Mouse (Mus musculus) megakaryocyte, embryonic 14.5 days (primary cell): ENCODE data around the gene Rere. TPM values are rescaled to one million over a fixed set of nuclear protein-coding genes. Genes with fewer than 3 reads are reported as not detected.

ENCODE experiments used
- H3K27me3 ChIP-seq: replicated peaks from 2 replicates; pipeline ENCODE3; 2012; ENCODE audit warnings: inconsistent platforms
- H3K36me3 ChIP-seq: replicated peaks from 2 replicates; pipeline ENCODE3; 2012; ENCODE audit warnings: low read length, inconsistent platforms, mixed read lengths
- H3K4me1 ChIP-seq: 2 replicates; pipeline ENCODE4 v1.6.1; 2012; ENCODE audit warnings: inconsistent platforms
- H3K4me3 ChIP-seq: replicated peaks from 2 replicates; pipeline ENCODE3; 2012; ENCODE audit warnings: moderate library complexity, mild to moderate bottlenecking, inconsistent platforms
- H3K9me3 ChIP-seq: 2 replicates; pipeline ENCODE4 v1.6.1; 2012; ENCODE audit warnings: inconsistent platforms
- FLI1 ChIP-seq: IDR thresholded peaks from 2 replicates; pipeline ENCODE4 v1.6.1; 2012; ENCODE audit warnings: low read length, inconsistent platforms, mixed read lengths
- GATA1 ChIP-seq: IDR thresholded peaks from 3 replicates; pipeline ENCODE4 v1.6.1; 2012; ENCODE audit warnings: mixed read lengths, low read length, inconsistent platforms, borderline replicate concordance
- polyA plus RNA-seq: library from polyadenylated mRNA; stranded (reverse); fragments of >175 nt; gene quantifications from 2 replicates; pipeline ENCODE4 v1.2.3, GENCODE M21; 2012; ENCODE audit warnings: low replicate concordance; ENCODE audit not compliant: insufficient read depth

The Rere gene
- polyA plus RNA-seq, 1 experiment: 39.0 TPM

DNA sequence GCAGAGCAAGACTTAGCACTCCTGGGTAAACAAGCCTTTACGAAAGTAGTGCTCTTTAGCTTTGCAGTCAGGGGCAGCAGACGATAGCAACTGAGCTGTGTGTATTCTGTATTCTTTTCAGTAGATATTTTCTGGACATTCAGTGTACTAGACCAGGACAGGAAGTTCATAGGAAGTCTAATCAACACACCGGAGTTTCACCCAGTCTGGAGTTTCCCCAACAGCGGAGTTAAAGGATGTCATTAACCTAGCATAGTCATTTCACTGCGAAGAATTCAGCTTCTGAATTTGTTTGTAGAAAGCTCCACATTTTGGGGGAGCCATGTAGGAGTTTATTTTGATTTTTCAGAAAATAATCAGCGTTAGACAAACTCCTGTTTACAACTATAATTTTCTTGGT, 125.4 kb downstream of the Rere start:
- Histone ChIP-seq H3K4me1 (peaks cover 91% of the 10 kb centered on the region), H3K4me3 (peak overlapping the region; percentile 46), H3K9me3 (no peaks in the 10 kb centered on the region), H3K27me3 (no peaks in the 10 kb centered on the region), H3K36me3 (peaks cover 52% of the 10 kb centered on the region)
- TF ChIP-seq FLI1 (no peak), GATA1 (no peak)

DNA sequence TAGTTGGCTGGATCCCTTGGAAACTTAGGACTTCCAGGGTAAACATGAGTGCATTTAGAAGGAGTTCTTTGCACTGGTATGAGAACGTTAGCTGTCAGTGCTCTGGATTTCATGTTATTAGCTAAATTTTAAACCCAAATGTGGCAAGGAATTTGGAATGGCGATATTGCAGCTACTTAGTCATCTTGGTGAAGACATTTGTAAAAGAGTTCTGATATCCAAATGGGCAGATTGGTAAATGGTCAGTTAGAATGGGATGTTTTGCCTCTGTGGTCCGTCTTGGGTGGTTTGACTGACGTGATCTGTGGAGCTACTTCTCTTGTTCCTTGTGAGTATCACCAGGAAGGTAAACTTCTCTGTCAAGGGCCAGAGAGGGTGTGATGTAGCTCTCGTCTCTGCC, 132.8 kb downstream of the Rere start:
- no peaks in the 10 kb centered on the region for H3K27me3 ChIP-seq

GRCm38 (mm10) chr4:150414759-150415158, 133.3 kb downstream of the Rere start:
- TF ChIP-seq FLI1 (no peak), GATA1 (no peak)
- no peaks in the 10 kb centered on the region for H3K9me3 ChIP-seq
- no peaks in the 10 kb centered on the region for H3K27me3 ChIP-seq
- no peak overlapping the region for H3K4me3 ChIP-seq
- H3K36me3 ChIP-seq: peaks cover 65% of the 10 kb centered on the region
- H3K4me1 ChIP-seq: peaks cover 76% of the 10 kb centered on the region

More for the DNA sequence above, 132.8 kb downstream of the Rere start:
- Histone ChIP-seq H3K4me1 (peaks cover 76% of the 10 kb centered on the region), H3K36me3 (peaks cover 69% of the 10 kb centered on the region), H3K9me3 (no peaks in the 10 kb centered on the region), H3K4me3 (no peak overlapping the region)
- TF ChIP-seq GATA1 (no peak), FLI1 (no peak)

DNA sequence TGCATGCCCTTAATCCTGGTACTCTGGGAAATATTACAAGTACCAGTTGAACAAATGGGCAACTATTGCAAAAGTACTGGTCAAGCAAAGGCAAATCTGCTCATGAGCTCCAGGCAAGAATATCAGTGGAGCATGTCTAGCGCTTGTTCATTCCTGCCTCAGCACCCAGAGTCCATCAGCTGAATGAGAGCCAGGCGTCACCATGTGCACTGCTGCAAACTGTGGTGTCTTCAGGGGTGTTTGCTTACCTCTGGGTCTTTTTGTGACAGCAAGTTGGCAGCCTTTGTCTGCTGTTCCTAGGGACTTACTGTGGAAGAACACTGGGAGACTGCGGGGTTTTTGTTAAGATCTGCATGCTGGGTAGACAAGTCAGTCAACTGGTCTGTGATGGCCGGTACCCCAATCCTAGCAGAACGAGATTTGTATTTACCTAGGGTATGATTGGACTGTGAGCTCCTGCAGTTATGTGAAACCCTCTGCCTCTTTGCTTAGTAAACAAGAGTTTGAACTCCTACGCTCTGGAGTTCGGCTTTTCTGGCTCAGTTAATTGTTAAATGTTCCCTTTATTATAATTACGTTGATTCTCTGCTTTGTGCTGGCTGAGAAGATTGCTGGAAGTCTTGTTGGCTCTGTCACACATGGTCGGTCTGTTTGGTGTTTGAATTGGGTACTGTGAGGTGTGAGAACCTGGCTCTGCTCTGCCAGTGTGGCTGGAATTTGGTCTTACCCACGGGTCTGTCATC, 134.0 kb downstream of the Rere start:
- TF ChIP-seq FLI1 (no peak), GATA1 (no peak)
- Histone ChIP-seq H3K4me3 (no peak overlapping the region), H3K9me3 (no peaks in the 10 kb centered on the region), H3K27me3 (no peaks in the 10 kb centered on the region), H3K4me1 (peaks cover 78% of the 10 kb centered on the region), H3K36me3 (peaks cover 61% of the 10 kb centered on the region)

GRCm38 (mm10) chr4:150420576-150421263, 139.3 kb downstream of the Rere start:
- no peaks in the 10 kb centered on the region for H3K9me3 ChIP-seq
- H3K36me3 ChIP-seq: peaks cover 53% of the 10 kb centered on the region

DNA sequence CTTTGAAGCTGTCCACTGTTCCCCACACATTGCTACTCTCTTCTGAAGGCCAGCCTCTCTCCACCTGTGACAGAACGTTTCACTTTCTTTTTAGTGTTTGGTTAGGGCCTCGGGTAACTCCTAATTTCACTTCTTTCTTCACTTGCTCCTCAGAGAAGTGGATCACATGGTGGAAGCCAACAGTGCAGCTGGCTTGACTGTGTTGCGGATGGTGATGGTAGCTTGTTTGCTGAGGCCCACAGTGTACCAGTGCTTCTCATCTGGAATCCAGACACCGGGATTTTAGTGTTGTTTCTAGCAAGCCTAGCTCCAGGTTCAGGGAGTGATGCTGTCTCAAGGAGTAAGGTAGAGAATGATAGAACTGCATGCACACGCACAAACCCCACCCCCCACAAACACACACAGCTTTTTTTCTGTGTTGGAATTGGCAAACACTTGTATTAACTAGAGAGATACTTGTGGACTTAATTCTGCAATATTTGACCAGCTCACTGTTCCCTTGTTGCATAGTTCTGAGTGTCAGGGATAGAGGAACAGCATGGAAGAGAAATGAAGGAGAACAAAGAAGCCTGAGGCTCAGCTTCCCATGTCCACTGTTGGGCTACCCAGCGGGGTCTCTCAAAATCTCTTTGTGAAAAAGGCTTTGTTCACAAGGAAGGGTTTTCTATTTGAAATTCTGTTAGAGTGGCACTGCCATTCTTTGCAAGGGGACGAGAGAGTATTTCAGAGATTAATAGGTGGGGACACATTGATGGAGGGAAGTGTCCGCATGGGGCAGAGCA, 144.8 kb downstream of the Rere start:
- TF ChIP-seq GATA1: no peak
- TF ChIP-seq FLI1: no peak
- Histone ChIP-seq H3K36me3 (peaks cover 54% of the 10 kb centered on the region), H3K9me3 (no peaks in the 10 kb centered on the region), H3K4me1 (peaks cover 66% of the 10 kb centered on the region), H3K27me3 (no peaks in the 10 kb centered on the region), H3K4me3 (no peak overlapping the region)

More at GRCm38 (mm10) chr4:150420576-150421263, 139.3 kb downstream of the Rere start:
- Histone ChIP-seq H3K4me1 (peaks cover 65% of the 10 kb centered on the region), H3K27me3 (no peaks in the 10 kb centered on the region), H3K4me3 (peak overlapping the region; percentile 54)
- TF ChIP-seq GATA1 (no peak), FLI1 (no peak)

- Histone ChIP-seq H3K9me3 (no peaks in the 10 kb centered on the region), H3K4me3 (no peak overlapping the region), H3K27me3 (no peaks in the 10 kb centered on the region), H3K36me3 (peaks cover 52% of the 10 kb centered on the region), H3K4me1 (peaks cover 59% of the 10 kb centered on the region)
- TF ChIP-seq GATA1: no peak
- TF ChIP-seq FLI1: no peak
Measured at GRCm38 (mm10) chr4:150426880-150427476, 145.5 kb downstream of the Rere start.

GRCm38 (mm10) chr4:150428762-150429161, 147.3 kb downstream of the Rere start:
- TF ChIP-seq FLI1: no peak
- TF ChIP-seq GATA1: no peak
- Histone ChIP-seq H3K4me3 (no peak overlapping the region), H3K36me3 (peaks cover 55% of the 10 kb centered on the region), H3K27me3 (no peaks in the 10 kb centered on the region), H3K9me3 (no peaks in the 10 kb centered on the region), H3K4me1 (peaks cover 56% of the 10 kb centered on the region)

- TF ChIP-seq GATA1 (no peak), FLI1 (no peak)
- no peaks in the 10 kb centered on the region for H3K9me3 ChIP-seq
- H3K4me1 ChIP-seq: peaks cover 55% of the 10 kb centered on the region
- no peak overlapping the region for H3K4me3 ChIP-seq
- peaks cover 49% of the 10 kb centered on the region for H3K36me3 ChIP-seq
- H3K27me3 ChIP-seq: no peaks in the 10 kb centered on the region
Measured at GRCm38 (mm10) chr4:150433827-150434574, 152.6 kb downstream of the Rere start.
